Mouse (Mus musculus) embryonic fibroblast, embryonic 13.5 days (primary cell): ENCODE measurements at regions not wholly inside any gene's neighbourhood (a gene's known extent, or its start where the extent isn't known, plus 50 kb on each side); places are given as distances from the start of the nearest gene placed in this dataset.

ENCODE experiments used
- H3K27ac ChIP-seq: 2 replicates; pipeline ENCODE4 v1.5.1; 2012; ENCODE audit warnings: low read length, control low read depth, inconsistent platforms; ENCODE audit not compliant: insufficient read depth
- H3K4me1 ChIP-seq: 2 replicates; pipeline ENCODE4 v1.6.1; 2011; ENCODE audit warnings: low read length; ENCODE audit not compliant: control insufficient read depth, insufficient read depth
- H3K4me3 ChIP-seq: 2 replicates; pipeline ENCODE4 v1.5.1; 2011; ENCODE audit warnings: mild to moderate bottlenecking, control low read depth, low read length; ENCODE audit not compliant: insufficient read depth
- CTCF ChIP-seq: IDR thresholded peaks from 2 replicates; pipeline ENCODE4 v1.5.1; 2011; ENCODE audit warnings: mild to moderate bottlenecking, control low read depth, low read length, moderate library complexity, borderline replicate concordance; ENCODE audit not compliant: insufficient read depth
- POLR2A ChIP-seq: IDR thresholded peaks from 2 replicates; pipeline ENCODE4 v1.6.1; 2011; ENCODE audit warnings: low read depth, mild to moderate bottlenecking, control low read depth, low read length, moderate library complexity

- TF ChIP-seq POLR2A (no peak), CTCF (no peak)
- H3K27ac ChIP-seq = no peak overlapping the region
- no peaks in the 10 kb centered on the region for H3K4me1 ChIP-seq
Measured at GRCm38 (mm10) chr1:121842381-121843075, 274.7 kb upstream of the Ddx18 start.

GRCm38 (mm10) chr1:121833559-121833958, 265.8 kb upstream of the Ddx18 start:
- Histone ChIP-seq H3K4me3 (no peak overlapping the region), H3K4me1 (no peaks in the 10 kb centered on the region), H3K27ac (no peak overlapping the region)
- TF ChIP-seq CTCF (no peak), POLR2A (no peak)

More at GRCm38 (mm10) chr1:121842381-121843075, 274.7 kb upstream of the Ddx18 start:
- H3K4me3 ChIP-seq = no peak overlapping the region

GRCm38 (mm10) chr1:121830242-121830641, 262.5 kb upstream of the Ddx18 start:
- no peak overlapping the region for H3K27ac ChIP-seq
- no peak for TF ChIP-seq POLR2A
- no peak for TF ChIP-seq CTCF
- no peak overlapping the region for H3K4me3 ChIP-seq
- no peaks in the 10 kb centered on the region for H3K4me1 ChIP-seq

GRCm38 (mm10) chr1:121822950-121823349, 255.2 kb upstream of the Ddx18 start:
- Histone ChIP-seq H3K4me1 (no peaks in the 10 kb centered on the region), H3K4me3 (no peak overlapping the region), H3K27ac (no peak overlapping the region)
- TF ChIP-seq POLR2A = no peak
- no peak for TF ChIP-seq CTCF

GRCm38 (mm10) chr1:121803338-121803737, 235.5 kb upstream of the Ddx18 start:
- TF ChIP-seq CTCF (no peak), POLR2A (no peak)
- H3K27ac ChIP-seq = no peak overlapping the region
- no peak overlapping the region for H3K4me3 ChIP-seq
- H3K4me1 ChIP-seq = no peaks in the 10 kb centered on the region

GRCm38 (mm10) chr1:121802476-121802875, 234.7 kb upstream of the Ddx18 start:
- TF ChIP-seq CTCF (no peak), POLR2A (no peak)
- H3K4me3 ChIP-seq = no peak overlapping the region

GRCm38 (mm10) chr1:121798502-121798901, 230.7 kb upstream of the Ddx18 start:
- Histone ChIP-seq H3K4me3 (no peak overlapping the region), H3K4me1 (no peaks in the 10 kb centered on the region), H3K27ac (no peak overlapping the region)
- no peak for TF ChIP-seq CTCF
- TF ChIP-seq POLR2A = no peak

More at GRCm38 (mm10) chr1:121802476-121802875, 234.7 kb upstream of the Ddx18 start:
- H3K4me1 ChIP-seq = no peaks in the 10 kb centered on the region
- no peak overlapping the region for H3K27ac ChIP-seq

- H3K4me1 ChIP-seq = no peaks in the 10 kb centered on the region
- no peak overlapping the region for H3K27ac ChIP-seq
- TF ChIP-seq CTCF (no peak), POLR2A (no peak)
- no peak overlapping the region for H3K4me3 ChIP-seq
Measured at GRCm38 (mm10) chr1:121795024-121795786, 227.4 kb upstream of the Ddx18 start.

- Histone ChIP-seq H3K4me1 (no peaks in the 10 kb centered on the region), H3K4me3 (no peak overlapping the region), H3K27ac (no peak overlapping the region)
- no peak for TF ChIP-seq CTCF
- TF ChIP-seq POLR2A = no peak
Measured at GRCm38 (mm10) chr1:121785631-121786030, 217.8 kb upstream of the Ddx18 start.

- H3K27ac ChIP-seq = no peak overlapping the region
- no peaks in the 10 kb centered on the region for H3K4me1 ChIP-seq
- no peak overlapping the region for H3K4me3 ChIP-seq
- no peak for TF ChIP-seq CTCF
- TF ChIP-seq POLR2A = no peak
Measured at GRCm38 (mm10) chr1:121773988-121774387, 206.2 kb upstream of the Ddx18 start.

GRCm38 (mm10) chr1:121771444-121771843, 203.7 kb upstream of the Ddx18 start:
- Histone ChIP-seq H3K4me3 (no peak overlapping the region), H3K4me1 (no peaks in the 10 kb centered on the region), H3K27ac (no peak overlapping the region)
- no peak for TF ChIP-seq CTCF
- TF ChIP-seq POLR2A = no peak
